Mouse (Mus musculus) heart, postnatal 25 days (tissue): Measurements from ENCODE around the gene Esr1. TPM values are rescaled to one million over a fixed set of nuclear protein-coding genes. Genes with fewer than 3 reads are reported as not detected.
"Not testable (repeated sequence)": the region's sequence is repeated elsewhere in the genome, so short reads cannot be mapped to it uniquely, and the experiment has no call there.

Experiments
- DNase-seq: peaks from one replicate; pipeline ENCODE4 v3.0.0; 2022; ENCODE audit warnings: low spot score
- intact Hi-C: fragments of 180-260 bp; cut with DNase I; formaldehyde crosslinking; loops from one replicate; pipeline ENCODE4 v1.15.1; 2025
- total RNA-seq, 2 experiments: library from RNA; stranded (reverse); gene quantifications; 2 replicates each; pipeline ENCODE4 v1.2.3; 2021

Esr1 gene
- total RNA-seq: under 1 TPM; 0.67 to 0.99 TPM

DNA sequence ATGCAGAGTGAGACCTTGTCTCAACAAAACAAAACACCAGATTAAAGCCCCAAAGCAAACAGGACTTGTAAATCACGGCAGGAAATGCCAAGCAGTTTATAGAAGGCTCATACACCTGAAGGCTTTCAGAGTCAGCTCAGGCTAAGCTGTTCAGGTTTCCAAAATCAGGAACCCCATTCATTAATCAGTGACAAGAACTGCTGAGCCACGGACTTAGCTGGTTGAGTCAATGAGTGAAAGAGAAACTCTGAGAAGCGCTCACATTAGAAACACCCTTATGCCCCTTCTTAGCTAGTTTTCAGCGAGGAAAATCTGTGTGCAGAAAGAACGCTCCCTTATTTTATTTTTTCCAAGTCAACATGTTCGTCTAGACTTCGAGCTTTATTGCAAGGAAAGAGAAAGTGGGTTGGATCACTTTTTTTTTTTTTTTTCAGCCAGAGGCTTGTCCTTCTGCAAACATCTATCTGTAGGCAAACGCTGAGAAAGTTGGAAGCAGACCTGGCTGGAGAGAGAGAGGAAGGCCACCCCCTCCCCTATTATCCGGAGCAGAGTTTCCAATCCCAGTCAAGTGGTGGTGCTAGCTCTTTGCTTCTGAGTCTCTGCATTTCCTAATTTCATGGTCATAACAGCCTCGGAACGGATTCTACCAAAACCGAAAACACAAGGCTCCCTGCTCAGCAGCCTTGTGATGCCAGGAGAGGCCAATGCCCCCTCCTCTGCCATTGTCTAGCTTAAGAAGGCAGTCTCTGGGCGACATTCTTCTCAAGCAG lies at the start of gene Esr1:
TSS of gene Esr1 (plus strand) at position 208 of the 770 bp plus-strand sequence.
- no peak for DNase-seq
- intact Hi-C loops: no loop called here

DNA sequence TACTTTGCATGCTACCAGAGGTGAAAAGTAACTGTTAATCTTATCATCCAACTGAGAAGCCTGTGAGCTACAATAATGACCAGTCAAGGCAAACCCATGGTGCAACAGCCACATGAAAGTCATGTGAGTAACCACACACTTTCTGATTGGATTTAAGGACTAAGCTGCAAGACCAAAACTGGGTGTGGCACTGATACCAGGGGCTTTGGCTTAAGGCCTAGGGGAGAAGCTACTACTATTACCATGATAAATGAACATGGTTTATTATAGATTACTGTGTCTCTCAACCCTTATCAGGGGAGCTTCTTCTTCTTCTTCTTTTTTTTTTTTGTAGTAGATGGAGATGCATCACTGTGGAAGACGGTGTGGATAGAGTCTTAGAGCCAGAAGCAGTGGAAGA lies 46.2 kb upstream of the Esr1 start:
- intact Hi-C loops: no loop called here
- no peak for DNase-seq

DNA sequence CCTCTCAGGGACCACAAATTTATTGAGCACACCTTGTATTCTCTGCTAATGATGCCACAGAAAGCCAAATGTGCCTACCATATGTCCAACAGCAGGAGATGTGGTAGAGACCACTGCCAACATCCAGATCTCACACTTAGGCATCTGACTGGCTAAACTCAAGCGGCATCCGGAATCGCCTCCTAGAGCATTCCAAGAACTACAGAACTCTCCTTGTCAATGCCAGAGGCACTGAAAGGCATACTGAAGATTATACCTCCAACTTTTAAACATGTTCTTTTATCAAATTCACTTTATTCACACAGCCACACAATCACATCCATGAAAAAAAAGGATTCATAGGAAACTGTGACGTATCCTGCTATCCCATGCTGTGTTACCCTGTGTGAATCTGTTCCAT lies 40.6 kb upstream of the Esr1 start:
- no peak for DNase-seq
- intact Hi-C loops: no loop called here

DNA sequence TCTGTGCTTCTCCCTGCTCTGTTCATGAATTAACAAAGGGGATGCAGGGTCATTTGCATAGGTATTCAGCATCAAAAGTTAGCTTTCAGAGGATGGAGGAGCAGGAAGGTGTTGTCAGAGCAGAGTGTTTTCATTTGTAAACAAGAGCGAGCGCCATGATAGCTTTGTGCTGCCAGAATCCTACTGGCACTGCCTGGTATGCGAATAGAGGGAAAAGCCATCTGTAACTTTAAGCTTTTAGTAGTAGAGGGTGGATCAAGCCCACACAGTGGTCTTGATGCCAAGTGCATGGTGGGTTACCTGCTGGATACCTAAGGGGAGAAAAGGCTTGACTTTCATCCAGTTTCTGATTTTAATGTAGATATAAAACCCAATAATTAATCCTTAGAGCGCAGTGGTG lies 40.1 kb upstream of the Esr1 start:
- intact Hi-C loops: no loop called here
- DNase-seq: no peak

DNA sequence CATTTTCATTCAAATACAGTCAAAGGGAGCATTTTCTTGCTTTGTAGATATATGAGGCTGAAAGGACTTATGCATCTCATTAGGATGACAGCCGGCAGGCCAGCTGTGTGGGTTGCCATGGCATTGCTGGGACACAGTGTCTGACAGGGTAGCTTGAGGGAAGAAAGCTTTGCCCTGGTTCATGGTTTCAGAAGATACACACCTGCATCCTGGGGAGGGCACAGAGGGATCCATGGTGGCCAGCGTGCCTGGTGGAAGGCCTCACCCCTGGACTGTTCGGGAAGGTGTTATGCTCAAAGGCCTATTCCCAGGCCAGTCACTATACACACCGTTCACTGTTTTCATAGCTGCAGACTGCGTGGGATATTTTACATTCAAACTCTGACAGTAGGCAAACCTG lies 29.5 kb upstream of the Esr1 start:
- no peak for DNase-seq
- intact Hi-C loops: no loop called here

DNA sequence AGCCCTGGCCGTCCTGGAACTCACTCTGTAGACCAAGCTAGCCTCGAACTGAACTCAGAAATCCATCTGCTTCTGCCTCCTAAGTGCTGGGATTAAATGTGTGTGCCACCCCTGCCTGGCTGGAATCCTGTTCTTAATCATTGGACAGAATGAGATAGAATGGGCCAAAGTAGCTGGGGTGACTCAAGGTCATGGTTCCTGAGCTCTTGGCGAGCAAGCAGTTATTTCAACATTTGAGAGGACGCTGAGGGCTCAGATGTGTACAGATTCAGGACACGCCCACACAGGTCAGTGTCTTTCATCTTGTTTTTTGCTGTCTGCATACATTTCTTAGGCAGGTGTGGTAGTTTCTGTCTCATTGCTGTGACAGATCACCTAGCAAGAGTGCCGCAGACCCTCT lies 24.7 kb upstream of the Esr1 start:
- DNase-seq: no peak
- intact Hi-C loops: no loop called here

DNA sequence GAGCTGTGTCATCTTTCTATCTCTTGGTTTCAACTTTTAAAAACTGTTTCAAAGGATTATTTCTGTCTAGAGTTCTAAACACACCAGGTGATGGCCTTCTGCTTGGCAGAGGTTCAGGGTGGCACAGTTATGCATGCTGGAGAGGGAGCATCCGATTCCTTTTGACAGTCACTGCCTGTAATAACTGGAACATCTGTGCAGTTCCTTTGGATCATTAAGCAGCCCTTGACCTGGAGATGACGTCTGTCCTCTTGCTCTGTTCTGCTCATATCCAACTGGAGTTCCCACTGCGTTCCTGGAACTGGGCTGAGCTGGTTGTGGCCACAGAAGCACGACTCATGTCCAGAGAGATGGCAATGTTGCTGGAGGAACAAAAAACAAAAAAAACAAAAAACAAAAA lies 21.8 kb upstream of the Esr1 start:
- intact Hi-C loops: no loop called here

DNA sequence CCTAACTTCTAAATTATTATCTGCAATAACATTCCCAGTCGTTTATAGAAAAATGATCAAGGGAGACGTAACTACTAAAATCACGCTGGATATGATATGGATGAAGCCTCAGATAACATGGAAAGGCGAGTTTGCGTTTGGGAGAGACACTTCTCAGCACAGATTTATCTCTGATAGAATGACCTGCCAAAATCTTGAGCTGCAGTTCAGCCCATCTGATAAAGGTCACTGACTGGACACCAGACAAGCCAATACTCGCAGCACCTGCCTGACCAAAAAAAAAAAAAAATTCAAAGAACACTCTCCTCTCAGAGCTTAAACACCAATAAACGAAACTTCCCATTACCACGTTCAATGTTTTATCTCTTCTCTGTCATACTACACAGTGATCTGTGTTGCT lies 20.4 kb upstream of the Esr1 start:
- DNase-seq: no peak
- intact Hi-C loops: no loop called here

More for the DNA sequence above, 21.8 kb upstream of the Esr1 start:
- no peak for DNase-seq

DNA sequence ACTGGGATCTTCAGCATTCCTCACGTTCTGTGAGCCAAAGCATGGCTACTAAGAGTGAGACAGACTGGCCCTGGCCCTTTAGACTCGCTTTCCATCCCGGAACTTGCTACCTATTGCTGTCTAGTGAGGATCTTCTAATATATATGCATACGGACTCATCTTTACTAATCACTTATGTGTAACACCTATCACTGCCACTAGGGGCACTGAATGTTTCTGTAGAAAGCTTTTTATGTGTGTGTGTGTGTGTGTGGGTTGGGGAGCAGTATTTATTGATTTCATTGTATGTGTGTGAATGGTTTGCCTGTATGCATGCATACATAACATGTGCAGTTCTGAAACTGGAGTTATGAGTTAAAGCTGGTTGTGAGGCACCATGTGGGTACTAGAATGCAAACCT lies 17.6 kb upstream of the Esr1 start:
- no peak for DNase-seq
- intact Hi-C loops: no loop called here

DNA sequence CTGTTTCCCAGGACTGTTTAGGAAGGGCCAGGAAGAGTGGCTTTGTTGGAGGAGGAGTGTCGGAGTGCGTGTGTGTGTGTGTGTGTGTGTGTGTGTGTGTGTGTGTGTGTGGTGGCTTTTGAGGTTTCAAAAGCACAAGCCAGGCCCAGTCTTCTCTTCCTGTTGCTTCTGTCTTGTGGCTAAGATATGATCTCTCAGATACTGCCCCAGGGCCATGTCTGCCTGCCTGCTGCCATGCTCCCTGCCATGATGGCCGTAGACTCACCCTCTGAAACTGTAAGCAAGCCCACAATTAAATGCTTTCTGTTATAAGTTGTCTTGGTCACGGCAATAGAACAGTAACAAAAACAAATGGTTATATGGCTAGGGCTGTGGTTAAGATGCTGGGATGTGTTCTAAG lies 14.2 kb upstream of the Esr1 start:
- DNase-seq: no peak
- intact Hi-C loops: loop anchor here (5.0 kb wide), 1 partner anchor 565 kb away; no protein-coding TSS in a partner anchor

DNA sequence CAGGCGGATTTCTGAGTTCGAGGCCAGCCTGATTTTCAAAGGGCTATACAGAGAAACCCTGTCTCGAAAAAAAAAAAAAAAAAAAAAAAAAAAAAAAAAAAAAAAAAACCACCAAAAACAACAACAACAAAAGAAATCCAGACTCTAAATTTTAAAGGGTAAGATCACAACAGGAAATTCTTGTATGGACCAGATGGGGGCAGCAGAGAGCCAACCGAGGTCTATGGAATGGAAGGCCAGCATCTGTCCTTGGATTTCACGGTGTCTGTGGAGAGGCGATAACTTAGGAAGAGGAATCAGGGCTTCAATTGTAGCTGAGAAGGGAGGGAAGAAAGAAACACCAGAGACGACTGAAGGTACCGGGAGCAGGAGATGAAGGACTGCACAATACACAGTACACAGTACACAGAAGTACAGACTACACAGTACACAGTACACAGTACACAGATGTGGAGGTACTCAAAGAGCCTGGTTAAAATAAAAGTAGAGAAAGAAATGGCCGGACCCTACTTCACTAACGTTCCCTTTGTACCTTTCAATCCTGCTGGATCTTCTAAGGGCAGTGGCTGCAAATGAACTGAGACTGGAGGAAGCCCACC lies 13.1 kb upstream of the Esr1 start:
- intact Hi-C loops: loop anchor here (5.0 kb wide), 1 partner anchor 564 kb away; no protein-coding TSS in a partner anchor
- DNase-seq: no peak

DNA sequence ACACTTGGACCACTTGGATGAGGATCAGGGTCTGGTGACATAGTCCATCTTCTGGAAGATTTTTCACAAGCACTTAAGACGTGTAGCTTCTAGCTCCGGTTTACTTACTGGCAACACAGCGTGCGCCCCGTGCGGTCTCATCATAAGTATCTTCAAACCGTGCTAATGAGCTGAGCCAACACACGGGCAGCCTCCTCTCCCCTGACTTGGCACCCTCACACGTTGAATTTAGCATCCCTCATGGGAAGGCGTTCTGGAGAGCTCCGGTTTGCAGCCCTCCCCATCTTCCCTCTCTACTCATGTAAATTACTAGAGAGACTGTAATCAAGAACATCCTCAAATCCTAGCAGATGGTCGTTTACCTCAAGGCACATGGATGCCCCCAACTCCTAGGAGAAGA lies 12.5 kb upstream of the Esr1 start:
- DNase-seq: no peak
- intact Hi-C loops: loop anchor here (5.0 kb wide), 1 partner anchor 563 kb away; no protein-coding TSS in a partner anchor

DNA sequence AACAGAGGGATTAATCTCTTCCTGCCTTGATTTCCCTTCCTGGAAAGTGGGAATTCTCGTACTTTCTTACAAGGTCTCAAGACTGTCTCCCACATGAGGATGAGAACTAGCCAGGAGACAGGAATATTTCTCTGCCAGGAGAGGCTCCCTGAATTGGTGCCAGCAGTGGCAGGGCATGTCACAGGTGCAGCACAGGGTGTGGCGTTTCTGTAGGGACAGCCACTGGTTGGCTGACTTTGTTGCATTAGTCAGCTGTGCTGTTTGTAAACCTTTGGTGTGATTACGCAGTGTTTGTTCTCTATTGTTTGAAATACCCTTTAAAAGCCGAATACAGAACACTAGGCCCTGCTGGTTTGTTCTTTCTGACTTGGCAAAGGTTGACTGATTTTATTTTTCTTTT lies 11.8 kb upstream of the Esr1 start:
- DNase-seq: no peak
- intact Hi-C loops: loop anchor here (5.0 kb wide), 1 partner anchor 563 kb away; no protein-coding TSS in a partner anchor

DNA sequence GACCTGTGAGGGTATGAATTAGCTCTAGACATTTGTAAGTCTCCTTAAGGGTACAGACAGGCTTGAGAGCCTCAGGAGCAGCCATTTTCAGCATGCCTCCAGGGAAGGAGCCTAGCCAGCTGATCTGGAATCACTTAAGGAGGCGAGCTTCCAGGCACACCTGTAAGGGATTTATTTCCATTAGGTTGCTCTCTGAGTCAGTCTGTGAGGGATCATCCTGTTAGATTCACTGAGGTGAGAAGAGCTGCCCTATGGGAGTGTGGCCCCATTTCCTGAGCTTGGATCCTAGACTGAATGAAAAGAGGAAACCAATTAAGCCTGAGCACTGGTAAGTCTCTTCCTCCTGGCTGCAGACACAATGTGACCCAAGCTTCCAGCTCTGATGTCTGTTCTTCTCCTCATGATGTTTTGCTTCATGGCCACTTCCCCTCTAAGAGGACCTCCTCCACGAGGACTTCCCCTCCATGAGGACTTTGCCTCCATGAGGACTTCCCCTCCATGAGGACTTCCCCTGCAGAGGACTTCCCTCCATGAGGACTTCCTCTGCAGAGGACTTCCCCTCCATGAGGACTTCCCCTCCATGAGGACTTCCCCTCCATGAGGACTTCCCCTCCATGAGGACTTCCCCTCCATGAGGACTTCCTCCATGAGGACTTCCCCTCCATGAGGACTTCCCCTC lies 10.5 kb upstream of the Esr1 start:
- intact Hi-C loops: no loop called here
- DNase-seq: no peak

DNA sequence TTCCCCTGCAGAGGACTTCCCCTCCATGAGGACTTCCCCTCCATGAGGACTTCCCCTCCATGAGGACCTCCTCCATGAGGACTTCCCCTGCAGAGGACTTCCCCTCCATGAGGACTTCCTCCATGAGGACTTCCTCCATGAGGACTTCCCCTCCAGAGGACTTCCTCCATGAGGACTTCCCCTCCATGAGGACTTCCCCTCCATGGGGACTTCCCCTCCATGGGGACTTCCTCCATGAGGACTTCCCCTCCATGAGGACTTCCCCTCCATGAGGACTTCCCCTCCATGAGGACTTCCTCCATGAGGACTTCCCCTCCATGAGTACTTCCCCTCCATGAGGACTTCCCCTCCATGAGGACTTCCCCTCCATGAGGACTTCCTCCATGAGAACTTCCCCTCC lies 9.8 kb upstream of the Esr1 start:
- DNase-seq, intact Hi-C loops: not testable (repeated sequence)

DNA sequence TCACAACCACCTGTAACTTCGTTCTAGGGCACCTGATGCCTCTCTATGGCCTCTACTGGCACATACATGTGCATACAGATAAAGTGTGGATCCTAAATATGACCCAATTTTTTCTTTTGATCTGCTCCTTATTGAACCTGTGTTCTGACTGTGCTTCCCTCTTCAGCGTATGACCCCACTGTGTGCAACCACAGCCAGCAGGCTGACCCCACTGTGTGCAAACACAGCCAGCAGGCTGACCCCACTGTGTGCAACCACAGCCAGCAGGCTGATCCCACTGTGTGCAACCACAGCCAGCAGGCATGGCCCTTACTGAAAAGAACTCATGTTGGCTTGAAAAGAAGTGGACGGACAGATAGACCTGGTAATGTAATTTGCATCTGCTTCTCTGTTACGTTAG lies 8.9 kb upstream of the Esr1 start:
- DNase-seq: no peak
- intact Hi-C loops: no loop called here

DNA sequence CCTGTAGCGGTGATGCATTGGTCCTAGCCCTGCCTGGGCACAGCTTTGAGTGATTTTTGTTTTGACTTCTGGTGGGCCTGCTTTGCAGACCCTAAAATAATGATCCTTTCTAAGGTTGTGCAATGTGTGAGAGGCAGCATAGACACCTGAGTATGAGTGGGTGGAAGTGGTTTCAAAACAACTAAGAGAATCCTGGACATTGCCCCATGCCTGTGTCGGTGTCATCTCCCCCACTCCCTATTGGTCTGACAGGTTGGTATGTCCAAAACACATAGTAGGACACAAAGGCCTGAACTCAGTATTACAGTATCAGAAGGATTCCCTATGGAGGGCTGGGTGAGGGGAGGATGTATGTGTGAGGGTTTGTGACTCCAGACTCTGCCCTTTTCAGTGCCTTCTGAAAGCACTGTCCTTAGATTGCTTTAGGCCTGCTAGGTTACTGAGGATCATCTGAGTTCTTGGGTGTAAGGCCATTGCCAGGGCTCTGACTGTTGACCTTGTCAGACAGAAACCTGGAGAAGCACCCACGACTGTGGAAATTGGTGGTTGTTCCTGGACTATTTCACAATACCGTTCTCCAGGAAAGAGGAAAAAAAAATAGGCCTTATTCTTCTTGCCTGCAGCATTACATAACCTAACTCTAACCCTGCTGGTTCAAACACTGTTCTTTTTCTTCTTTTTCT lies 6.7 kb upstream of the Esr1 start:
- DNase-seq: no peak
- intact Hi-C loops: no loop called here

DNA sequence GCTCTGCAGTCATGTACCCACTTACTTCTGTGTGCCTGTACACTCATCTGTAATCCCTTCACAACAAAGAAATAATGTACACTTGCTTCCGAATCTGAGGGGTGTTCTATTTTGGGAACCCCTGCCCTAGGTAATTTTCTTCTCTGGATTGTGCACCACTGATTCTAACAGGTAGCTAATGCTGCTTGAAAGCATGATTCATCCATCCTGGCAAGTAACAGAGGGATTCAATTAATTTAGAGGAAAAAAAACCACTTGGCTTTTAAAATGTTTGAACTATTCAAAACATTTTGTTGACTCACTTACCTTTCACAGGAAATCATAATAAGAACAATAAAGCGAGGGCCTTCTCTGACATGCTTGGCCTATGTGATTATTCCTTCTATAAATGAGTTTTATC lies 1.2 kb upstream of the Esr1 start:
- intact Hi-C loops: no loop called here
- no peak for DNase-seq

DNA sequence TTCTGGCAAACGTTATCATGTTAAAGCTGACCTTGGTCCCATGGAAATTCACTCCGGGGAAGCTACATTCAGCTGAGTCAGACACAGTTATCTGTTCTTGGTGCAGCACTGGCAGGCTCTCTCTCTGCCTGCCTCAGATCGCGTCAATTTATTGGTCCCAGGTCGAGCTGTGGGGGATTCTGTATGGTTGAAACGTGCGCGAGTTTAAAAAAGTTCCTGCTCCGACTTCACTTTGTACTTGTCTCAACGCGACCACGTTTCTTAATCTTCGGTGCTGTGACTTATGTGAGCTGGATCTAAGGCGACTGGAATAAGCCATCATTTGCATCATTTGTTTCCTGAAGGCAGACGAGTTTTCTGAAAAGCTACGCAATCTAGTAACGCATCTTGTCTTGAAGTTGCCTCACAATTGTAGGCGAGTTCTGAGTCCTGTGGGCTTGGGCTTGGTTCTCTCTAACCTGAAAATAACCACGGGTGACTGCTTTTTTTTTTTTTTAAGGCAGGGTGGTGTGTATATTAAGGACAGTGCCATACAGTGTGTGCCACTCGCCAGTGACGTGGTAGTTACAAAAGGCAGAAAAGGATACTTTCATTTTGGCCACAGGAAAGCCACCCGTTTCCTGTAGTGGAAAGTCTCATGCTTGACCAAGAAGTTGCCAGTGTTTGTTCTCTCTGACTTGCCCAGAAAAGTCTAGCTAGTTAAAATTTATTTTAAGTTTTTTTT lies 1.1 kb downstream of the Esr1 start:
- DNase-seq: no peak
- intact Hi-C loops: no loop called here

DNA sequence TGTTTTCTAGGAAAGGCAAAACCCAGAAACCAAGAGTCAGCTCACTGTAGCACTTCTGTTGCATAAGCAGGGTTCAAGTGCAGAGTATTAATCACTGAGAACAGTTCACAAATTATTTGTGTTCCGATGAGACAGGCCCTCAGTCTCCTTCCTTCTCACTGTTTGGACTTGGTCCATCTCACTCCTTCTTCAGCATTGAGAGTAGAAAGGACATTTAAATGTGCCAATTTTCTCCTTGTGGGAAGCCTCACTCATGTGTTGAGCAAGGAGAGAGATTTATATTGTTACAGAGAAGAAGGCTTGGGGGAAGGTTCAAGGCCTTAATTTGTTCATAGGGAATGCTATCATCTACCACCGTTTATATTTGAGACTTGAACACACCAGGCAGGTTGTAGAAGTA lies 6.6 kb downstream of the Esr1 start:
- intact Hi-C loops: no loop called here
- DNase-seq: no peak
